Mouse (Mus musculus) WW6 (cell line): ENCODE measurements at regions not wholly inside any gene's neighbourhood (a gene's known extent, or its start where the extent isn't known, plus 50 kb on each side); places are given as distances from the start of the nearest gene placed in this dataset.
"Not testable (repeated sequence)": the region's sequence is repeated elsewhere in the genome, so short reads cannot be mapped to it uniquely, and the experiment has no call there.

ENCODE experiments used
- DNase-seq: peaks from one replicate; pipeline ENCODE4 v3.0.0-alpha.2; 2013; ENCODE audit warnings: low read depth, low spot score

- no peak for DNase-seq
These were observed 240.6 kb downstream of the Ano6 start for GRCm38 (mm10) chr15:96031085-96031780.

GRCm38 (mm10) chr15:96035273-96035672 is 244.6 kb downstream of the Ano6 start:
- no peak for DNase-seq

GRCm38 (mm10) chr15:96045561-96045960 is 241.8 kb upstream of the Arid2 start:
- no peak for DNase-seq

GRCm38 (mm10) chr15:96046651-96047050 is 240.7 kb upstream of the Arid2 start:
- DNase-seq, result no peak

GRCm38 (mm10) chr15:96050416-96050815 is 236.9 kb upstream of the Arid2 start:
- DNase-seq, result no peak

- no peak for DNase-seq
These were observed 234.7 kb upstream of the Arid2 start for GRCm38 (mm10) chr15:96052586-96052985.

GRCm38 (mm10) chr15:96055361-96055760 is 232.0 kb upstream of the Arid2 start:
- DNase-seq, result no peak

GRCm38 (mm10) chr15:96055796-96056473 is 231.4 kb upstream of the Arid2 start:
- DNase-seq, result no peak

GRCm38 (mm10) chr15:96059623-96060022 is 227.7 kb upstream of the Arid2 start:
- no peak for DNase-seq

- DNase-seq, result no peak
These were observed 222.7 kb upstream of the Arid2 start for GRCm38 (mm10) chr15:96064499-96065217.

GRCm38 (mm10) chr15:96075615-96076014 is 211.7 kb upstream of the Arid2 start:
- no peak for DNase-seq

GRCm38 (mm10) chr15:96077756-96078155 is 209.6 kb upstream of the Arid2 start:
- no peak for DNase-seq

GRCm38 (mm10) chr15:96078580-96078979 is 208.7 kb upstream of the Arid2 start:
- DNase-seq, result no peak

- no peak for DNase-seq
These were observed 197.6 kb upstream of the Arid2 start for GRCm38 (mm10) chr15:96089676-96090075.

- DNase-seq, result no peak
These were observed 190.9 kb upstream of the Arid2 start for GRCm38 (mm10) chr15:96096438-96096837.

- no peak for DNase-seq
These were observed 188.5 kb upstream of the Arid2 start for GRCm38 (mm10) chr15:96098821-96099220.

GRCm38 (mm10) chr15:96099844-96100640 is 187.3 kb upstream of the Arid2 start:
- not testable (repeated sequence) for DNase-seq

GRCm38 (mm10) chr15:96103737-96104136 is 183.6 kb upstream of the Arid2 start:
- no peak for DNase-seq

GRCm38 (mm10) chr15:96107503-96107902 is 179.8 kb upstream of the Arid2 start:
- DNase-seq, result no peak

GRCm38 (mm10) chr15:96113091-96113490 is 174.2 kb upstream of the Arid2 start:
- no peak for DNase-seq

- DNase-seq, result no peak
These were observed 172.7 kb upstream of the Arid2 start for GRCm38 (mm10) chr15:96114616-96115015.

- DNase-seq, result no peak
These were observed 172.1 kb upstream of the Arid2 start for GRCm38 (mm10) chr15:96115196-96115595.
